Mouse (Mus musculus) liver, embryonic 14.5 days (tissue): Measurements from ENCODE around the gene Akt1. TPM values are rescaled to one million over a fixed set of nuclear protein-coding genes. Genes with fewer than 3 reads are reported as not detected.

ENCODE experiments used
- ATAC-seq: fragments of 200-750 bp; cut with Nextera tagmentation; 2 replicates; pipeline ENCODE4 v1.8.0; 2017; ENCODE audit warnings: moderate number of reproducible peaks, mild to moderate bottlenecking, moderate library complexity; ENCODE audit not compliant: insufficient read depth
- DNase-seq, 3 experiments: peaks; one replicate each; pipeline ENCODE4 v3.0.0-alpha.2; 2012 to 2013; ENCODE audit warnings: low read depth in 3 of 3, low spot score in 3 of 3
- H3K27ac ChIP-seq: fragments of 300-500 bp; sonication (generic); 2 replicates; pipeline ENCODE4 v1.5.1; 2014; ENCODE audit warnings: moderate library complexity, mild to moderate bottlenecking, control low read depth, inconsistent platforms
- H3K27me3 ChIP-seq: fragments of 300-500 bp; sonication (generic); 2 replicates; pipeline ENCODE4 v1.6.1; 2014; ENCODE audit warnings: mild to moderate bottlenecking, low read length, moderate library complexity; ENCODE audit not compliant: control insufficient read depth, insufficient read depth
- H3K36me3 ChIP-seq: fragments of 300-500 bp; sonication (generic); replicated peaks from 2 replicates; pipeline ENCODE4 v1.6.1; 2014; ENCODE audit warnings: low read depth; ENCODE audit not compliant: control insufficient read depth, insufficient read depth
- H3K4me1 ChIP-seq, 2 experiments: fragments of 200-500 bp in 1 of 2; fragments of 300-500 bp in 1 of 2; sonication (generic) in 1 of 2; replicated peaks; 2 replicates each; pipeline ENCODE4 v1.6.1; 2012 to 2014; ENCODE audit warnings: antibody characterized with exemption in 1 of 2, inconsistent platforms in 1 of 2, low read length in 1 of 2; ENCODE audit not compliant: control insufficient read depth in 2 of 2, insufficient read depth in 2 of 2
- H3K4me2 ChIP-seq: fragments of 300-500 bp; sonication (generic); 2 replicates; pipeline ENCODE4 v1.6.1; 2014; ENCODE audit warnings: low read depth, mild to moderate bottlenecking, control low read depth, moderate library complexity
- H3K4me3 ChIP-seq, 2 experiments: fragments of 200-500 bp in 1 of 2; fragments of 300-500 bp in 1 of 2; sonication (generic) in 1 of 2; 2 replicates each; pipeline ENCODE4 v1.5.1; 2012 to 2014; ENCODE audit warnings: low read depth in 2 of 2, low read length in 2 of 2, mild to moderate bottlenecking in 2 of 2, control low read depth in 1 of 2, inconsistent platforms in 1 of 2, moderate library complexity in 1 of 2; ENCODE audit not compliant: insufficient read depth in 1 of 2
- H3K9ac ChIP-seq: fragments of 300-500 bp; sonication (generic); replicated peaks from 2 replicates; pipeline ENCODE4 v1.6.1; 2014; ENCODE audit warnings: mild to moderate bottlenecking, control low read depth, moderate library complexity
- H3K9me3 ChIP-seq: fragments of 300-500 bp; sonication (generic); 2 replicates; pipeline ENCODE4 v1.6.1; 2016; ENCODE audit warnings: low read length, mixed read lengths; ENCODE audit not compliant: control insufficient read depth
- CTCF ChIP-seq: IDR thresholded peaks from 2 replicates; pipeline ENCODE4 v1.5.1; 2016; ENCODE audit warnings: antibody characterized with exemption, low read depth, control low read depth
- EP300 ChIP-seq: IDR thresholded peaks from 2 replicates; pipeline ENCODE4 v1.6.1; 2016; ENCODE audit warnings: antibody characterized with exemption, low read depth
- WGBS: fragments of 180-500 bp; shearing (Covaris S2); extraction: QIAGEN DNeasy Blood & Tissue Kit; methylation state at CpG from one replicate; pipeline ENCODE4 v1.1.7; 2014; ENCODE audit not compliant: insufficient replicate concordance; 5-methylcytosine and 5-hydroxymethylcytosine counted together
- polyA plus RNA-seq, 2 experiments: library from polyadenylated mRNA; depleted of rRNA in 1 of 2; stranded (reverse) in 1 of 2; unstranded in 1 of 2; fragments of >200 nt; fragmentation: Nextera tagmentation in 1 of 2; extraction: Ambion mirVana in 1 of 2; gene quantifications; 2 replicates each; pipeline versions ENCODE4 v1.2.1 to v1.2.3; 2012 to 2014

Akt1 gene
- polyA plus RNA-seq, 2 experiments: 9.9 to 41.2 TPM

DNA sequence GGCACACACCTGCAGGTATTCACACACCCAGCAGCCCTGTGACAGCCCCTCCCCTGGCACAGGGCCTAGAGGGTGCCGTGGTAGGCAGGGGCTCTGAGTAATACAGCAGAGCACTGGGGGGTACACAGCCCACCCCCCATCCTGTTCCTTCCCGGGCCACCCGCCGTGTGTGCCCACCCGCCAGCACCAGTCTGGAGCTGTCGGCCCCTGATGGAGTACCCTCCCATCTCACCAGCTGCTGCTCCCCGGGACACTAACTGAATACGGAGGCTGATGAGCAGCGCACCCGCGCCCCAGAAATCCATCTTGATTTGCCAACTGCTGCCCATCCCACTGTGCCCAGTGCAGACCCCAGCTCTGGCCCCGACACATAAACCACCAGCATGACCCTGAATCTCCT lies 11.0 kb downstream of the Akt1 start:
- Histone ChIP-seq H3K27ac (no peak overlapping the region), H3K36me3 (peaks cover 5% of the 10 kb centered on the region)

DNA sequence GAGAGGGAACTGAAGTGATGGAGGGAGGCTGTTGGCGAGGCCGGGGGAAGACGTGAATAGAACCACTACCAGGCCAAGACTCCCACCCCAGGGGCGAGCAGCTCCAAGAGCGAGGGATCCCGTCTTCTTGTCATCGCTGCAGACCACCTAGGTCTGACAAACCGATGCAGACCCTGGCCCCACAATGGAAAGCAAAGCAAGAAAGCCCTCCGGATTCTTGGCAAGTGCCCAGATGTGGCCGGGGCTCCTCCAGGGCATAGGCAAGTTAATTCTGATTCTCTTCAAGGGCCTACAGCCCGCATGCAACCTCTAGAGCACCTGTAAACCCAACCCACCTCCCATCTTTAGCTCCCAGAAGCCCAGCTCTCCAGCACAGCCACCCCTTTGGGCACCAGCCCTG lies 11.4 kb downstream of the Akt1 start:
- DNase-seq (no peak), ATAC-seq (no peak)
- no peak for TF ChIP-seq EP300
- TF ChIP-seq CTCF: no peak
- WGBS: 82% methylated on average over 11 of the region's 11 CpGs
- Histone ChIP-seq H3K27ac (no peak overlapping the region), H3K4me3 (no peak overlapping the region), H3K9ac (no peak overlapping the region), H3K27me3 (no peaks in the 10 kb centered on the region), H3K36me3 (peaks cover 8% of the 10 kb centered on the region), H3K4me1 (no peaks in the 10 kb centered on the region), H3K9me3 (no peaks in the 10 kb centered on the region), H3K4me2 (no peak overlapping the region)

More for the DNA sequence above, 11.0 kb downstream of the Akt1 start:
- Histone ChIP-seq H3K4me2 (no peak overlapping the region), H3K4me3 (no peak overlapping the region), H3K9me3 (no peaks in the 10 kb centered on the region), H3K4me1 (no peaks in the 10 kb centered on the region), H3K9ac (no peak overlapping the region), H3K27me3 (no peaks in the 10 kb centered on the region)
- TF ChIP-seq EP300 (no peak), CTCF (no peak)
- ATAC-seq (no peak), DNase-seq (no peak)
- WGBS: 91% methylated on average over 12 of the region's 12 CpGs

DNA sequence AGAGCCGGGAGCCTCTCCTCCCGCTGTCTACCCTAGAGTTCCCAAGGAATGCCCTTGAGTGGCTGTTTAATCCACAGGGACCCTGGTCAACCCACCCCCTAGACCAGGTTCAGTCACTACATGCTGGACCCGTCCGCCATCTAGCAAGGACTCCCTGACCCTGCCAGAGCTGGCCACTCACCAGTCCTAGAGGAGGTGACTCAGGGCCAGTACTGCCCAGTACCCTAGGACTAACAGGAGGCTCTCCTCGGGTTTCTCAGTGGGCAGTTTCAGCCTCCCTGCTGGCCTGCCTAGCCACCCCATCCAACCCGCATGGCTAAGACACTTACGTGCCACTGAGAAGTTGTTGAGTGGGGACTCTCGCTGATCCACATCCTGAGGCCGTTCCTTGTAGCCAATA lies 12.8 kb downstream of the Akt1 start:
- H3K9ac ChIP-seq: no peak overlapping the region
- peaks cover 19% of the 10 kb centered on the region for H3K36me3 ChIP-seq
- no peaks in the 10 kb centered on the region for H3K9me3 ChIP-seq
- DNase-seq (no peak), ATAC-seq (no peak)
- no peaks in the 10 kb centered on the region for H3K4me1 ChIP-seq
- no peak for TF ChIP-seq EP300
- TF ChIP-seq CTCF: no peak
- no peak overlapping the region for H3K4me3 ChIP-seq
- no peaks in the 10 kb centered on the region for H3K27me3 ChIP-seq
- H3K27ac ChIP-seq: no peak overlapping the region
- no peak overlapping the region for H3K4me2 ChIP-seq
- 76% methylated on average over 9 of the region's 9 CpGs for WGBS

DNA sequence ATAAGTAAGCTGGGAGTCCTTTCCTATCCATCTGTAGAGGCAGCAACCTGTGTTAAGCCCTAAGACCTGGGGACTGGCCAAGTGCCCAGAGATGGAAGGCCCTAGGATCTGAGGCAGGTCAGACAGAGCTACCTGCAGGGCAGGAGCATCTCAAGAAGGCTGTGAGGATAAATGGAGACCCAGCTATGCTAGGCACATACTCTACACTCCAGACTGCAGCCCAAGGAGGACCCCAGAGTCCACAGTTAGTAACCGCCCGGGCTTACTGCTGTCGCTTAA lies 13.4 kb downstream of the Akt1 start:
- Histone ChIP-seq H3K4me2 (no peak overlapping the region), H3K9ac (no peak overlapping the region)
- 88% methylated on average over 3 of the region's 3 CpGs for WGBS

DNA sequence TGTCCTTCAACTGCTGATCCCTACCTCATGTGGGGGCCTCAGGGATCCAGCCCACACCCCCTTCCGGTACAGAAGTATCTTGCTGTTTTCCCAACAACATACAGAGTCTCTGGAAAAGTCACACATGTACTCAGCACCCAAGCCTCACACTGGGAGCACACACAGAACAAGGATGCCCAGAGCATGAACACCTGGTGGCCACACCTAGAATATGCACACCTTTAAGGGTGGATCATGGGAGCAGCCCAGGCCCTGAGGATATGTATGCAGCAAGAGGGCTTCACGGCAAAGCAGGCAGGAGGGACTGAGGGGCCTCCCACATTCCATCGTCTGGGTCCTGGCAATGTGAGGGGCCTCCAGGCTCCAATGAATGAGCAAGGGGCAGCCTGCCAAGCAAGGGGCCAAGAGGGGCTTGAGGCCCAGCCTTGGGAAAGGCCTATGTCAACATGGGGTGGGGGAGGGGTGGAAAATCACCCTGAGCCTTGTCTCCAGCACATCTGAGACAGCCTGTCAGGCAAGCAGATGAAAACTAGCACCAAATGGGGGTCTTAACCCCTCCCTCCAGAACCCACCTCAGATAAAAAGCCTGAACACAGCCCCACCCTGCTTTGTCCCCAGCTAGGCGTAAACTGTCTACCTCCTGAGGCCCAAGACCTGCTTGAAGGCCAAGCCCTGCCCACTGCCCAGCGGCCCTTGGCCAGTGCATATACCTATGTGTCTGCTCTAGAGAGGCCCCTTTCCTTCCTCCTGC lies 13.9 kb downstream of the Akt1 start:
- 66% methylated on average over 5 of the region's 5 CpGs for WGBS
- H3K4me3 ChIP-seq: no peak overlapping the region
- H3K36me3 ChIP-seq: peaks cover 30% of the 10 kb centered on the region
- no peak overlapping the region for H3K27ac ChIP-seq
- no peak overlapping the region for H3K4me2 ChIP-seq
- ATAC-seq (no peak), DNase-seq (no peak)
- TF ChIP-seq EP300 (no peak), CTCF (no peak)
- no peaks in the 10 kb centered on the region for H3K9me3 ChIP-seq
- no peak overlapping the region for H3K9ac ChIP-seq
- H3K4me1 ChIP-seq: no peaks in the 10 kb centered on the region
- no peaks in the 10 kb centered on the region for H3K27me3 ChIP-seq

More for the DNA sequence above, 13.4 kb downstream of the Akt1 start:
- Histone ChIP-seq H3K36me3 (peaks cover 25% of the 10 kb centered on the region), H3K9me3 (no peaks in the 10 kb centered on the region), H3K4me1 (no peaks in the 10 kb centered on the region), H3K4me3 (no peak overlapping the region), H3K27me3 (no peaks in the 10 kb centered on the region), H3K27ac (no peak overlapping the region)
- no peak for TF ChIP-seq EP300
- no peak for TF ChIP-seq CTCF
- DNase-seq (no peak), ATAC-seq (no peak)
